Mouse (Mus musculus) stomach, postnatal 0 days (tissue): Measurements from ENCODE around the gene Fpr3. TPM values are rescaled to one million over a fixed set of nuclear protein-coding genes. Genes with fewer than 3 reads are reported as not detected.

ENCODE experiments used
- ATAC-seq: fragments of 200-750 bp; cut with Nextera tagmentation; 2 replicates; pipeline ENCODE4 v1.8.0; 2017; ENCODE audit not compliant: low FRiP score, low TSS enrichment
- DNase-seq: peaks from one replicate; pipeline ENCODE4 v3.0.0-alpha.2; 2016; ENCODE audit warnings: low spot score
- H3K27ac ChIP-seq: fragments of 300-500 bp; sonication (generic); replicated peaks from 2 replicates; pipeline ENCODE4 v1.5.1; 2014; ENCODE audit warnings: mild to moderate bottlenecking, control low read depth
- H3K27me3 ChIP-seq: fragments of 300-500 bp; sonication (generic); 2 replicates; pipeline ENCODE4 v1.6.1; 2014; ENCODE audit warnings: low read length; ENCODE audit not compliant: control insufficient read depth, insufficient read depth
- H3K36me3 ChIP-seq: fragments of 300-500 bp; sonication (generic); 2 replicates; pipeline ENCODE4 v1.6.1; 2014; ENCODE audit warnings: low read length, mixed read lengths; ENCODE audit not compliant: control insufficient read depth, insufficient read depth
- H3K4me1 ChIP-seq: fragments of 300-500 bp; sonication (generic); replicated peaks from 2 replicates; pipeline ENCODE4 v1.6.1; 2014; ENCODE audit warnings: antibody characterized with exemption; ENCODE audit not compliant: control insufficient read depth, insufficient read depth
- H3K4me2 ChIP-seq: fragments of 300-500 bp; sonication (generic); replicated peaks from 2 replicates; pipeline ENCODE4 v1.6.1; 2014; ENCODE audit warnings: low read depth, mild to moderate bottlenecking, control low read depth, moderate library complexity
- H3K4me3 ChIP-seq: fragments of 300-500 bp; sonication (generic); 2 replicates; pipeline ENCODE4 v1.5.1; 2014; ENCODE audit warnings: low read depth, low read length, control low read depth
- H3K9ac ChIP-seq: fragments of 300-500 bp; sonication (generic); 2 replicates; pipeline ENCODE4 v1.6.1; 2014; ENCODE audit warnings: mild to moderate bottlenecking, low read length, control low read depth, mixed read lengths
- H3K9me3 ChIP-seq: fragments of 300-500 bp; sonication (generic); 2 replicates; pipeline ENCODE4 v1.6.1; 2016; ENCODE audit warnings: low read length; ENCODE audit not compliant: control insufficient read depth
- CTCF ChIP-seq: IDR thresholded peaks from 2 replicates; pipeline ENCODE4 v1.5.1; 2016; ENCODE audit warnings: antibody characterized with exemption, low read depth, mild to moderate bottlenecking, moderate library complexity
- EP300 ChIP-seq: optimal IDR thresholded peaks from 2 replicates; pipeline ENCODE3; 2016; ENCODE audit warnings: antibody characterized with exemption
- WGBS: fragments of 180-500 bp; shearing (Covaris S2); extraction: QIAGEN DNeasy Blood & Tissue Kit; methylation state at CpG from one replicate; pipeline ENCODE4 v1.1.7; 2014; 5-methylcytosine and 5-hydroxymethylcytosine counted together
- polyA plus RNA-seq: library from polyadenylated mRNA; unstranded; fragments of >200 nt; fragmentation: Nextera tagmentation; extraction: Ambion mirVana; gene quantifications from 2 replicates; pipeline ENCODE4 v1.2.1, GENCODE M21; 2015

Fpr3 gene
- polyA plus RNA-seq, 1 experiment from 2014 or later, result not detected

DNA sequence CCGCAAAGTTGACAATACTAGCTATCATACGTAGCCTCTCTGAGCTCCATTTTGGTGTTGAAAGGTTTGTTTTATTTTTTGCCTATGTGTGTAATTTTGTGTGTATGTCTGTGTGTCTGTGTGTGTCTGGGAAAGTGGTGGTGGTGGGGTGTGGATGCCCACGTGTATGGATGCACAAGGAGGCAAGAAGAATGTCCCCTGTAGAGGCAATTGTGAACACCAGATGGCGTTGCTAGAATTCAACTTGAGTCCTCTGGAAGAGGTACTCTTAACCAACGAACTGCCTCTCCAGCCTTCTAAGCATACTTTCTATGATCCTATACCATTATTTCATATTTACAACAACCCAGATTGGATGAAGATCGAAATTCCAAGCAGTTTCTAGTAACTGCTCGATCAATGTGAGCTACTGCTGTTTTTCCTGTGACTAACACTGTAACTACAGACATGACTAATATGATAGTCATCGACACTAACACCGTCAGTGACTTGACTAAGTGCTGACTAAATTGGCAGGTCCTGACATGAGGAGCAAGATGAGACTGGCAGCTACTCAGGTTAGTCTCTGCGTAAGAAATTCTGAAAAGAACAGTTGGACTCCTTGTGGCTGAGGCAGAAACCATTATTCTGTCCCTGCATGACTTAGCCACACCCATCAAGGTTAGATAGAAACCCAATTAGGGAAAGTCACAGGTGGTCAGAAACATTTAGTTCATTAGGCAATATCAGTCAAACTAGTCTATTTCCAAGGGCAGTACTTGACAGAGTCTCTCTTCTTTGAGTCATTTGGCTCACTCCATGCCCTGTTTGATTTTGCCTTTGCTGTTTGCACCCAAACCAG is 42.2 kb upstream of the Fpr3 start:
- Histone ChIP-seq H3K9ac (no peak overlapping the region), H3K4me2 (no peak overlapping the region), H3K27me3 (no peaks in the 10 kb centered on the region), H3K4me1 (no peaks in the 10 kb centered on the region), H3K9me3 (no peaks in the 10 kb centered on the region), H3K36me3 (peaks cover 5% of the 10 kb centered on the region; the same call in 1 of the 2 replicates), H3K27ac (no peak overlapping the region), H3K4me3 (no peak overlapping the region)
- ATAC-seq (peak; percentile 28; the same call in 1 of the 2 replicates), DNase-seq (no peak)
- peak; percentile 61 for TF ChIP-seq CTCF
- no peak for TF ChIP-seq EP300
- 66% methylated on average over 10 of the region's 10 CpGs for WGBS

DNA sequence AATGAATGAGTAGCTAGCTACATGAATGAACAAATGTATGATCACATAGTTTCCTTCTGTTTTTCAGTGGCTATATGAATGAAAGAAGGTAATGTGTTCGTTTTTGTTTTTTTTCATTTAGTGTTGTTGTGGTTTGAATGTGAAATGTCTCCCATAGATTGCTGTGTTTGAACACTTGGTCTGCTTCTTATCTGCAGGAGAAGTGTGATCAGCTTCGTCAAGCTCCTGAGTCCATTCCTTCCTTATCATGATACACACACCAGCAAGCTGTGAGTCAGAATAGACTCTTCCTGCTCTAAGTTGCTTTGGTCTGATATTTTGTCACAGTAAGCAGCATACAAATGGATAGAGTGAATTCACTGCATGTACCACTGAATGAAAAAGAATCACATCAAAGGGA is 38.7 kb upstream of the Fpr3 start:
- no peaks in the 10 kb centered on the region for H3K27me3 ChIP-seq
- H3K9ac ChIP-seq, result no peak overlapping the region
- 67% methylated on average over 2 of the region's 2 CpGs for WGBS
- H3K4me3 ChIP-seq, result no peak overlapping the region
- H3K36me3 ChIP-seq, result no peaks in the 10 kb centered on the region
- no peaks in the 10 kb centered on the region for H3K4me1 ChIP-seq
- DNase-seq (no peak), ATAC-seq (no peak)
- no peaks in the 10 kb centered on the region for H3K9me3 ChIP-seq
- H3K27ac ChIP-seq, result no peak overlapping the region
- no peak overlapping the region for H3K4me2 ChIP-seq
- TF ChIP-seq EP300 (no peak), CTCF (no peak)

GRCm38 (mm10) chr17:17849906-17850712 is 37.5 kb upstream of the Fpr3 start:
- H3K4me2 ChIP-seq, result no peak overlapping the region
- H3K4me3 ChIP-seq, result no peak overlapping the region
- H3K27ac ChIP-seq, result no peak overlapping the region
- no peaks in the 10 kb centered on the region for H3K36me3 ChIP-seq
- no peaks in the 10 kb centered on the region for H3K9me3 ChIP-seq
- H3K4me1 ChIP-seq, result no peaks in the 10 kb centered on the region
- WGBS, result 38% methylated on average over 55 of the region's 55 CpGs
- no peaks in the 10 kb centered on the region for H3K27me3 ChIP-seq
- H3K9ac ChIP-seq, result no peak overlapping the region
- no peak for DNase-seq
- TF ChIP-seq CTCF (no peak), EP300 (no peak)
- ATAC-seq, result no peak

- Histone ChIP-seq H3K27ac (0 out of 2 replicates have a peak within 1 kb of the TSS, but pooled peaks have one; percentile 24), H3K9ac (no peak within 1 kb of the TSS), H3K4me1 (no peaks in the 10 kb centered on the region), H3K36me3 (no peaks in the 10 kb centered on the region), H3K4me2 (no peak within 1 kb of the TSS; the same call in 1 of the 2 replicates), H3K9me3 (no peaks in the 10 kb centered on the region), H3K4me3 (no peak within 1 kb of the TSS), H3K27me3 (no peaks in the 10 kb centered on the region)
- no peak for TF ChIP-seq CTCF
- ATAC-seq, result peak; percentile 65; the same call in 1 of the 2 replicates
- no peak for DNase-seq
- 29% methylated on average over 7 of the region's 8 CpGs for WGBS
Observed at GRCm38 (mm10) chr17:17855064-17855838, 32.4 kb upstream of the Fpr3 start, which contains the start of gene Has1. Gene Has1 (minus strand): TSS chr17:17855205.

- Histone ChIP-seq H3K36me3 (no peaks in the 10 kb centered on the region), H3K27ac (no peak overlapping the region), H3K4me1 (no peaks in the 10 kb centered on the region), H3K9me3 (no peaks in the 10 kb centered on the region), H3K4me3 (no peak overlapping the region), H3K9ac (no peak overlapping the region), H3K4me2 (no peak overlapping the region), H3K27me3 (no peaks in the 10 kb centered on the region)
- no peak for TF ChIP-seq EP300
- TF ChIP-seq CTCF, result no peak
- ATAC-seq, result peak; percentile 70
- WGBS, result 35% methylated on average over 1 of the region's 1 CpGs
- DNase-seq, result no peak
Observed at GRCm38 (mm10) chr17:17856612-17857011, 31.0 kb upstream of the Fpr3 start.
